Mouse (Mus musculus) MEL-GATA-1-ER (cell line): ENCODE measurements around the gene Fam76a.
A peak's percentile ranks its signal among the peaks of the same experiment; 100 is the strongest.
"Not testable (repeated sequence)": the region's sequence is repeated elsewhere in the genome, so short reads cannot be mapped to it uniquely, and the experiment has no call there.

ENCODE experiments used
- DNase-seq: peaks from one replicate; pipeline ENCODE4 v3.0.0-alpha.2; 2012; ENCODE audit warnings: low read depth; ENCODE audit errors: extremely low read depth

Gene Fam76a

GRCm38 (mm10) chr4:132945261-132946046, 23.1 kb upstream of the Fam76a start:
- peak; percentile 72 for DNase-seq

GRCm38 (mm10) chr4:132944776-132945175, 22.4 kb upstream of the Fam76a start:
- no peak for DNase-seq

GRCm38 (mm10) chr4:132944106-132944505, 21.7 kb upstream of the Fam76a start:
- no peak for DNase-seq

GRCm38 (mm10) chr4:132943088-132943487, 20.7 kb upstream of the Fam76a start:
- DNase-seq: no peak

GRCm38 (mm10) chr4:132941012-132941729, 18.8 kb upstream of the Fam76a start:
- no peak for DNase-seq

- peak; percentile 57 for DNase-seq
Measured at GRCm38 (mm10) chr4:132939421-132940127, 17.2 kb upstream of the Fam76a start.

- DNase-seq: no peak
Measured at GRCm38 (mm10) chr4:132938181-132938941, 16.0 kb upstream of the Fam76a start.

GRCm38 (mm10) chr4:132934639-132935038, 12.3 kb upstream of the Fam76a start:
- DNase-seq: no peak

- no peak for DNase-seq
Measured at GRCm38 (mm10) chr4:132932752-132933404, 10.5 kb upstream of the Fam76a start.

GRCm38 (mm10) chr4:132930784-132931183, 8.4 kb upstream of the Fam76a start:
- peak; percentile 54 for DNase-seq

GRCm38 (mm10) chr4:132926520-132926919, 4.2 kb upstream of the Fam76a start:
- not testable (repeated sequence) for DNase-seq

GRCm38 (mm10) chr4:132922061-132922530, 262 bp downstream of the Fam76a start:
- no peak for DNase-seq

GRCm38 (mm10) chr4:132921488-132921887, 870 bp downstream of the Fam76a start:
- peak; percentile 5 for DNase-seq

GRCm38 (mm10) chr4:132920171-132920570, 2.2 kb downstream of the Fam76a start:
- DNase-seq: no peak

- DNase-seq: not testable (repeated sequence)
Measured at GRCm38 (mm10) chr4:132918493-132918892, 3.9 kb downstream of the Fam76a start.

GRCm38 (mm10) chr4:132912156-132912555, 10.2 kb downstream of the Fam76a start:
- no peak for DNase-seq

- DNase-seq: no peak
Measured at GRCm38 (mm10) chr4:132905843-132906360, 16.5 kb downstream of the Fam76a start.

GRCm38 (mm10) chr4:132904765-132905309, 17.5 kb downstream of the Fam76a start:
- no peak for DNase-seq

- no peak for DNase-seq
Measured at GRCm38 (mm10) chr4:132904071-132904470, 18.3 kb downstream of the Fam76a start.

GRCm38 (mm10) chr4:132898197-132898596, 24.2 kb downstream of the Fam76a start:
- no peak for DNase-seq
